Mouse (Mus musculus) spleen, adult 18-20 months (tissue): ENCODE results near the gene Tnfsf13b.

ENCODE experiments used
- DNase-seq, 2 experiments: peaks; one replicate each; pipeline ENCODE4 v3.0.0; 2022; ENCODE audit warnings: mixed read lengths in 2 of 2

The Tnfsf13b gene

DNA sequence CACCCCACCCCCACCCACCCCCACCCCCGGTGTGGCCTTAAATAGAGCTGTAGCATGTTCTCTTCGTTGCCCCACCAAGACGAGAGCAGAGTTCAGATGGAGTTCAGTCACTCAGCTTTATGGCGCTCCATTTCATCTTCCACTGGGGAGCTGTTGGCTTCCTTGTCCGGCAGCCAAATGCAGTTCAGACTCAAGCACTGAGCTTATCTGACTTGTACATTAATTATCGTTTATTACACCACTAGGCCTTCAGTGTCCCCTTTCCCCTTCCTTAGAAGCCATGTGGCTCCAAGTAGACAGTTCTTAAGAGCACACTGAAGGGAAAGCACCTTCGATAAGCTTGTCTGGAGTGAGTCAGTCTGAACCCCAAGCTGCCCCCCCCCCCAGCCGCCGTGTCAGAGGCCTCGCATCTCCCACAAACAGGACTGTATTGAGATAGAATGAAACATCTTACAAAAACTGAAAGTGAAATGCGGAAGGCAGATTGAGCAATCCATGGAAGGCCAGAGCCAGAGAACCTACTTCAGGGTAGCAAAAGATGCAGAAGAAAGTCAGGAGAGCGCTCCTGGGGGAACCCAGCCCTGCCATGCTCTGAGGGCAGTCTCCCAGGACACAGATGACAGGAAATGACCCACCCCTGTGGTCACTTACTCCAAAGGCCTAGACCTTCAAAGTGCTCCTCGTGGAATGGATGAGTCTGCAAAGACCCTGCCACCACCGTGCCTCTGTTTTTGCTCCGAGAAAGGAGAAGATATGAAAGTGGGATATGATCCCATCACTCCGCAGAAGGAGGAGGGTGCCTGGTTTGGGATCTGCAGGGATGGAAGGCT is at the start of gene Tnfsf13b:
TSS of gene Tnfsf13b (plus strand) at position 312 of the 830 bp plus-strand sequence.
- no peak for DNase-seq

DNA sequence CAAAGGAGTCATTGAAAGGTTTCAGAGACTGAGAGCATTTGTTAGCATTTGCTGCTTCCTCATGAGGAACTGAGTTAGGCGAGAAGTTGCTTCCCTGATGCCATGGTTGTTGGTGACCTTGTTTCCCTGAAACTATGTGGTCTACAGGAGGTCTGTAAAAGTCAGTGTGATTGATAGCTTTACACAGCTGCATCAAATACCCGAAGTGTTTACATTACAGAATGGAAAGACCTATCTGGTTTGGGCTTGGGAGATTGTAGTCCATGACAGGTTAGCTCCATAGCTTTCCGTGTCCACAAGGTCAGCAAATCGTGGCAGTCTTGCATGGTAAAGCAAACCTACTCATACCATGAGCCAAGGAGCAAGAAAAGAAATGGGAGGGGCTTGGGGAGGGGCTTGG is 47.9 kb upstream of the Tnfsf13b start:
- DNase-seq = no peak

DNA sequence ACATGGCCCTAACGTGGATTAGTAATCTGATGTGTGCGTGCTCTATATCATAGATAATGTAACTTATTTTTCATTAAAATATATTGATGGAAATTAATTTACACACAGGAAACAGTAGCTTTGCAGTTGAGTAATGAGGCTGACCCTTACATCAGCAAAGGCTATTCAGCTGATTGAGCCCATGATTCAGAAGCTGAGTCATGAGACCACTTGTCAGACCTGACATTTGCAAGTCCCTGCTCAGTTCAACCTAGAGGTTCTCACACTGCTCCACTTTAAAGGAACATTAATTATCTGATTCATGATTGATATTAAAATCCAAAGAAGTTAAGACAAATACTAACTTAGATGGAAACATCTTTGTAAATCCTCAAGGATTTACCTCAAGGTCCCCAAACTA is 46.3 kb upstream of the Tnfsf13b start:
- DNase-seq = no peak

DNA sequence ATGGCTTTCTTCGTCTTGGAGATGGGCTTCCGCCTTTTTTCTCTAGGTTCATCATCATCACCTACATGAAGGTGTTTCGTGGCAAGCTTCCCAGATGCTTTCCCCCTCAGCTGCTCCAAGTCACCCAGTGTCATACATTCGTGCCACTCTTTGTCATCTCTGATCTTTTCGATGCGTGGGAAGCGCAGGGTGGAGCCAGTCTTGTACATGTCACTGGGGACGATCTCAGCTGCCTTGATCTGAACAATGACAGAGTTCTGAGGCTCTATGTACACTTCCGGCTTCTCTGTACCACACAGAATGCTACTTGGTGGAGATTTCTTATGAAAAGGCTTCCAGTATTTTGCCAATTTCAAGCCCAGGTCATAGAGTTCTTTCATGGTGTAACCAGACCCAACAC is 34.4 kb upstream of the Tnfsf13b start:
- no peak for DNase-seq

DNA sequence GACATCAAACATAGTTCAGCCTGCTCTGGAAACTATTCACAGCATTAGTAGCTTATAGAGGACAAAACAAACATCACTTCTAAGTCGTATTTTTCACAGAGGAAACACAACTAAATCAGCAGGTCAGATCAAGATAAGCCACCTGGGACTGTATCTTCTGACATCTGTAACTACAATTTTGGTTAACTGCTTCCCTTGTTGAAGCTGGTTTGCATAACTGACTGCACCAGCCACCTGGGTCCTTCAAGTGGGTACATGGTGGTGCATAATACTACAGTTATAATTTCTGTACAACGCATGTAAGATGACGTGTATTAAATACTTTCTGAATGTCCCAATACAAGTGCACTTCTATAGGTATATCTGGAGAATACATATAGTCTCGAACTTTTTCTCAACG is 31.0 kb upstream of the Tnfsf13b start:
- no peak for DNase-seq

DNA sequence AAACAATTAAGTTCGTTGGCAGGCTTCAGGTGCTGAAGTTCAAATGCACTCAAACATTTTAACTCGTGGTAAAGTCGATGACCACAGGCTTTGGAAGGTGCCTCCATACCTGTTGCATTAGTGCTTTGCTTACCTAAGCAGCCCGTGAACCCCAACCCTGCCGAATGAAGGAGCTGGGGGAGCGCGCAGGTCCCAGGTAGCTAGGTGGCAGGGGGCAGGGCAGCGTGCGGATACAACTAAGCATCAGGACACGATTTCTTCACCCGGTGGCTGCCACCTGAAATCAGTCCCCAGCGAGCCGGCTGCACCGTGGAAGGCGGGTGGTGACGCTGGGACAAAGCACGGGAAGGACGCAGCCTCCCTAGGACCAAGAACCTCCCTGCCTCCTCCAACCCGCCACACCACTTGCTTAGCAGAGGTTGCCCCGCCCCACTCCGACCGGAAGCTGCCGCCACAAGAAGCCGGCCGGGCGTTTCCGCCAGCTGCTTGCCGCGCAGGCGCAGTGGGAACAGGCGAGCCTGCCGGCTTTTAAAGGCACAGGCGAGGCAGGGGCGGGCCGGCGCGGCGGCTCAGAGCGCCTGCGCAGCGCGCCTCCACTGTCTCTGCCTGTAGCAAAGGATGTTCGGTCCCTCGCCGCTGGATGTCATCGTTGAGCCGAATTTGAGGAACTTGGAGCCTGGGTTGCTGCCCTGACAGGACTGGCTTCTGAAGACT is 30.2 kb upstream of the Tnfsf13b start:
- peak; percentile 96 to 98 for DNase-seq

DNA sequence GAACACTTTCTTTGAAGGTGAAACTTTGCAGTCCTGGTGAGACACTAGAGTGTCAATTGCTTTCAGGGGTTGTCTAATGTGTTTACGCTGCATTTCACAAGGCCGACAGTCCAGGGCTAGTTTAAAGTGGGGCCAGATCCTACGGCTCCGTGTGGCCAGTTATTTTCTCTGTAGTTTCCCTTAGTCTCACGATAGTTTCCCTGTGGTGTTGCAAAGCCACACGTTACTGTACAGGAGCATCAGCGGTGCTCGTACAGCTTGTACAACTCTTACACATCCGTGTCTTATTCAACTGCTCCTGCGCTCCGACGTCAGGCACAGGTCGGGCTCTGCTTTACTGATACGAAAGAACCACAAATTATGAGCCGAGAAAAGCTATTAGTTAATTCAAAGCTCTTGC is 29.3 kb upstream of the Tnfsf13b start:
- peak; percentile 8 to 12 for DNase-seq

DNA sequence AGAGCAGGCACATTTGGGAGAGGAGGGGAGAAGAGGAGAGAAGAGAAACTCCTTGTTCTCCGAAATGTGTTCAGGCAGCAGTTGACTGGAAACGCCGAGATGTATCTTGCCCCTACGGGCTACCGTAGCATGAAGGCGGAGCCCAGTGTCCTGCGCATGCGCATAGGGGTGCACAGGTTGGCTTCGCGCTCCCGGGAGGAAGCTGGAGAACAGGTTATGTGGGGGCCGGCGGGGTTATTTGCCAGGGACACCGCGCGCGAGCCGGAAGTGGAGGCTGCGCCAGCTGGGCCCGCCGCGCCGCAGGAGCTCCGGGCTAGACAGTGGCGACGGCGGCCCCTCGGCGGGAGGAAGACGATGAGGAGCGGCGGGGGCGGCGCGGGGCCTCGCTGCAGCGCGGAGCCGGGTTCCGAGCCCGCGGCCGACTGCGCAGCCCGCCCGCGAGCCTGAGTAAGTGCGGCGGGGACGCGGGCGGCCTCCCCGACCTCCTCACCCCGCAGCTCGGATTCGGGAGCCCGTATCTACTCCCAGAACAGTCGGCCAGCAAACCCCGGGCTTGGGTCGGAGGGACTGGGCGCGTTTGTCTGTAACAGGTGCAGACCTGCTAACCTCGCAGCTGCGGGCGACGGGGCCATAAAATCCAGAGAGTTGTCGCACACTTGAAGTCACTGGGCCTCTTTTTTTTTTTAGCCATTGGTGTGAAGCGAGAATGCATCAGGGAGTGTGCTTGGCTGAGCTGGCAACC is 28.5 kb upstream of the Tnfsf13b start, which contains the start of the genes Lig4 and Abhd13:
TSS of gene Lig4 (minus strand) at position 114 of the 742 bp plus-strand sequence.
TSS of gene Abhd13 (plus strand) at position 135 of the 742 bp plus-strand sequence.
- DNase-seq = peak; percentile 95 to 98

DNA sequence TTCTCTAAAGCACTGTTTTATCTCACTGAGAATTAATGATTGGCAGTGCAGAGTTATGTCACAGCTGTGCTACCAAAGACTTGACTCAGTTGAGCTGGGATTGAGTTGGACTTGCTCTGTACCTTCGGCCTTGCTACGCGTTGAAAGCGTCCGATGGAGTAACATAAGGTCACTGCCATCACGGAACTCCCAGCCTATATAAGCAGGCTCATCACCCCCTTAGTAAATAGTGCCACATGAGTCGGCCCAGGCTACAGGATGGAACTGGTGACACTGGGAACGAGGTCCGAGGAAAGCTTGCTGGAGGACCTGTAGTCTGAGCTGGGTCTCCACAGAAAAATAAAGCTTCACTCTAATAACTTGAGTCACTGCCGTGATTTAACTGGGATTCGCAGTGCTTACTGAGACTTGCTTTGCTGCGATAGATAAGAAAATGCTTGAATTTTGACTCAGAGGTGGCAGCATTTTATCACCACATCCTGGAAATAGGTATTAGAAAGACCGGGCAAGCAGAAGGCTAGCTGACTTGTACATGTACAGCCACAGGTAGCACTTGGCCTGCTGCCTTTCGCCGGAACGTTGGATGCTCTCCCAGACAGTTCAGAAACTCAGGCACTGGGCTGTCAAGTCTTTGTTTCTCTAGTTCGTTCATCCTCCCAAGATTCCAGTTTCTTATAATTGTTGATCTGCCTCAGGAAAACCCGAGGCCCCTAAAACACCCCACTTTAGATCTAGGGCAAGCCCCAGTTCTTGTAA is 27.6 kb upstream of the Tnfsf13b start:
- DNase-seq = no peak

DNA sequence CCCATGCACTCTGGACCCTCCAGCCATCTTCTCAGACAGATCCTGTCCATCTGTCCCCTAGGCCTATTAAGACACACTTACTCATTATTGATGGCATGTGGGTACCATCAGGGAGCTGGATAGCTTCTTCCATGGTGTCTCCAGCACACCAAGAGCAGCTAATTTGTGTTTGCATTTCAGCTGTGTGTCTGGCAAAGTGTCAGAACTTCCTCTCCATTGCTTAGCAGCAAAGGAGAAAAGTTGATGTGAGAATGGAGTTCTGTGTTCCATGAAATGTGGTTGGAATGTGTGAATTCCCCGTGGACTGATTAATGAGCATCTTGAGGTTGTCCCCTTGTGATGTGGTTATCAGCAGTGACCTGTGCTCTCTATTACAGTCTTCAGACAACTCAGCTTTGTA is 26.5 kb upstream of the Tnfsf13b start:
- DNase-seq = no peak

DNA sequence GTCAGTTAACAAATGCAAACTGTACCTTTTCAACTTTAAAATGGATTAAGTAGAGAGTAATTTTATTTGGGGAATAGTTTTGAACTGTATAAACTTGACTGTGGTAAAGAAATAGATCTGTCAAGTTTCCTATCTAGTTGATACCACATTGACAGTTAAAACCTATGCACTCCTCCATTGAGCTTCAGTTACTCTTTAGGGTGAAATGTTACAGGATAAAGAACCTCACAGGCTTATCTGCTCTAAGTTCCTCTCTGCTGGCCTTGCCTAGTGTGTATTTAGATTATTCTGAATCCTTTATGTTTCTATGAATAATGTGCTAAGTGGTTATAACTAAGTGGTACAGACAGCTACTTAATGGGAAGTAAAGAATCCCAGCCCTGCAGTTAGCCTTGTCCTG is 26.1 kb upstream of the Tnfsf13b start:
- DNase-seq = no peak

DNA sequence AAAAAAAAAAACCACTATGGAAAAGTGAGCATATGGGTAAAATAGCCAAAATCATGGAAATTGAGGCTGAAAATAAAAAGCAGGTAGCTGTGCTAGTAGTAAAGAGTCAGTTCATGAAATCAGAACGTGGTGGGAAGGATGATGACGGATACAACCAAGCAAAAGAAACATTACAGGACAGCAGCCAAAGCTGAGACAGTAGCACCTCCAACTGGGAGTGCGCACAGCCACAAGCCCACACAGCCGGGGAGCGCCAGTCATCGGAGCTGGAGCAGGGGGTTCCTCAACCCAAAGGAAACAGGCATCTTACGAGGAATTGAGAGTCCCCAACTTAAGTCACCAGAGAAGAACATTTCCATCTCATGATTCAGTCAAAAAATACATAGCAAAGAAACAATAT is 2.2 kb upstream of the Tnfsf13b start:
- no peak for DNase-seq

DNA sequence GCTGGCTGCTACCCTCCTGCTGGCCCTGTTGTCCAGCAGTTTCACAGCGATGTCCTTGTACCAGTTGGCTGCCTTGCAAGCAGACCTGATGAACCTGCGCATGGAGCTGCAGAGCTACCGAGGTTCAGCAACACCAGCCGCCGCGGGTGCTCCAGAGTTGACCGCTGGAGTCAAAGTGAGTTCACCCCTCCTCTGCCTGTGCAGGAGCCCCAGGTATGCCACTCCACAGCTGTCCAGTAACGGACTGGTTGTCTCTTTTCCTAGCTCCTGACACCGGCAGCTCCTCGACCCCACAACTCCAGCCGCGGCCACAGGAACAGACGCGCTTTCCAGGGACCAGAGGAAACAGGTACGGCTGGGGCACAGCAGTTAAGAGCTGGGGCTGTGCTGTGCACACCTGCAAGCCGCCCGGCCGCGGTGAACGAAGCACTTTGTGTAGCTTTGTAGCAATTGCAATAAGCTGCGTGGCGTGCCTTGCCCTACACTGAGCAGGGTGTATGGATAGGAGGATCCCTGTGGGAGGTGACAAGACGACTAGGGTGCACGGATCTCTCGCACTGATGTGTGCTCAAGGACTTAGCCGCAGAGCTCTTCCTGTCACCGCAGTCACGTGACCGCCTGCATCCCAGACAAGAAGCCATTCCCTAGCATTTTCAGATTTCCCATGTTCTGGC is 856 bp downstream of the Tnfsf13b start:
- DNase-seq = no peak

DNA sequence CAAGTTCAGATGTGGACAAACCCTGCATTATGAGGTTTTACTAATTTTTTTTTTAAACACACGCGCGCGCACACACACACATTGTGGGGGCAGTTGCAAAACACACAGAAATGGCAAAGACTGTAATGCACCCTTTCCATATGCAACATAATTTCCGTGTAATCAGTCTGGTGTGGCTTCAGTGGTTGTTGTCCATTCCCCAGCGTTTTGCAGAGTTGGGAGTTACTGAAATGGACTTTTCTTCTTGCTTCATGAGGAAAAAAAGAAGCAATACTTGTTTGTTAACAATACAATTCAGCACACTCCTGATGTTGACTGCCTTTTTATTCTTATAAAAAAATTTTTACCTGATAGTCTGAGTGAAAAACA is 1.4 kb downstream of the Tnfsf13b start:
- DNase-seq = no peak

DNA sequence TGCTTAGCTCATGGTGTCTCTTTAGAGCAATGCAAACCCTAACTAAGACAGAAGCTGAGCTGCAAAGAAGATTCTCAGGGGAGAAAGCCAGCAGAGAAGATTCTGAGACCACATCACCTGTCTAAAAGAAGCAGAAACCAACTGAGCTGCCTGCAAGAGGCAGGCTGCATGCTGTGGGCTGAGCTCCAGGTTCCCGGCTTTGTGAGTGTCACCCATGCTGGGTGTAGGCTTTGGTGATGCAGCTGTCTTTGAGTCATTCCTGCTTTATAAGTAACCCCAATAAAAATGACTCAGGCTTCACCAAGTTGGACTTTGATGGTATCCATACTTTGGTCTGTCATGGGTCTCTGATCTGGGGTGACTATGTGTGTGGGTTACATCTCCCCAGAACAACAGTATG is 10.0 kb downstream of the Tnfsf13b start:
- DNase-seq = no peak

DNA sequence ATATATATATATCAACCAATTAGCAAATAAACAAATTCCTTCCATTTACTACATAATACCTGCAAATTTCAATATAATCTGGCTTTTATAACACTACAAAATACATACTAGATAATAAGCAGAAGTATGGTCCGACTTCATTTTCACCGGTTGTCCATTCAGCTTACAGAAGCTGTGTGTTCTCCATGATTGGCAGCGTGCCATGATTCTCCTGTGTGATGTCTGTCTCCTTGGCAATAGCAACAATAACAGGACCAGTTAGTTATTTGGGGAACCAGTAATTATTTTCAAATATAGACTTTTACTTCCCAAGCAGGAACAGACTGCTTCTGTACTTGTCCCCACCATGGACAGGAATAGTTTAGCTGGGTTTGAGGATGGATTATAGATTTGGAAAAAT is 11.0 kb downstream of the Tnfsf13b start:
- no peak for DNase-seq

DNA sequence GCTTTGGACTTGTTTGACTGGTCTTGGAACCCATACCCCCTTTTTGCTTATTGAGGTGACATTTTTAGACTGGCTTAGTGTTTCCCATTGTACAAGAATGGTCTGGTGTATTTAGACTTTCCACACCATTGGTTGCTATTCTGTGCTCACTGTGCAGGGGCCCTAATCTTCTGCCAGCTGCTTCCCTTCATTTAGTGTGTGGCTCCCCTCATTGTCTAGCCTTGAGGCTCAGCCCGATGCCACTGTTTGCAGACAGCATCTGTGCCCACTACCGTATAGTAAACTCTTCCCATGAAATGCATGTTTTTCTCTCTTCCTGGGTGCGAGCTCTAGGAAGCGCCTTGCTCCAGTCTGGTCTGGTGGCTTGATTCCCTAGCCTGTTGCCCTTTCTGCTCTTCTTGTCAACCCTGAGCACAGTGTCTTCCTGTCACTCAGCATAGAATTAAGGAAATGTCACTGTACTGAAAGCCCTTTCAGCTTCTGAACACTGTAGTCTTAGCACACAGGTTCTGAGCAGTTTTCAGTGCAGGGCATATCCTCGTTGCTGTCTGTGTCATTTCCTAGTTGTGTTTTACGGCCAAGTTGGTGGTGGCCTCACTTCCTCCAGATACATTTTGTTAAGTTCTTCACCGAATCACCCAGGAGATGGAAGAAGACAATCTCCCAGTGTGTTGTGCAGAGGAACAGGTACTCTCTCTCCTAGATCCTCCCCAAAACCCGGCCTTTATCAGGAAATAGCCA is 24.2 kb downstream of the Tnfsf13b start:
- DNase-seq = no peak

DNA sequence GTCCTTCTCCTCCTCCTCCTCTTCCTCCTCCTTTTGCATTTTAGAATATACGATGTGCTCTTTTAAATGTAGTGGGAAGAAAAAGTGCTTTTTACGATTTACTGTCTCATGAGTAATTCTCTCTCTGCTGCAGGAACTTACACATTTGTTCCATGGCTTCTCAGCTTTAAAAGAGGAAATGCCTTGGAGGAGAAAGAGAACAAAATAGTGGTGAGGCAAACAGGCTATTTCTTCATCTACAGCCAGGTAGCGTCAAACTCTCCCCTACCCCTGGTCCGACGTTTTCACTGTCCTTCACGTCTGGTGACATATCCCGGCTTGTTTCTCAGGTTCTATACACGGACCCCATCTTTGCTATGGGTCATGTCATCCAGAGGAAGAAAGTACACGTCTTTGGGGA is 24.9 kb downstream of the Tnfsf13b start:
- DNase-seq = no peak

DNA sequence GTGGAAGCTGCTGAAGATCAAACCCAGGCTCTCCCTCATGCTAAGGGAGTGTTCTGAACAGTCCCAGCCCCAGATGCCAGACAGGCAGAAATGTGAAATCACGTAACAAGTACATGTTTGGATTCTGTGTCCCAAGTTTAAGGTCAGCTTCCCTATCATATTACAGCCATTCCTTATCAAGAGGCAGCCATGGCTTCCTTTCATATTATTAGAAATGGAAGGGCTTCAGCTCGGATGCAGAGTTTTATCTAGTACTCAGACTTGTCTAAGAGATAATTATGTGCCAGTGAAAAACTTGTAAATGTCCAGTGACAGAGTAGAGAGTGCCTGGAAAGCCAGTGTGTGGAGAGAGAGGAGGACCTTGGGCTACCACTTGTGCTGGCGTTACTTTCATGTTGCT is 34.6 kb downstream of the Tnfsf13b start:
- DNase-seq = no peak

DNA sequence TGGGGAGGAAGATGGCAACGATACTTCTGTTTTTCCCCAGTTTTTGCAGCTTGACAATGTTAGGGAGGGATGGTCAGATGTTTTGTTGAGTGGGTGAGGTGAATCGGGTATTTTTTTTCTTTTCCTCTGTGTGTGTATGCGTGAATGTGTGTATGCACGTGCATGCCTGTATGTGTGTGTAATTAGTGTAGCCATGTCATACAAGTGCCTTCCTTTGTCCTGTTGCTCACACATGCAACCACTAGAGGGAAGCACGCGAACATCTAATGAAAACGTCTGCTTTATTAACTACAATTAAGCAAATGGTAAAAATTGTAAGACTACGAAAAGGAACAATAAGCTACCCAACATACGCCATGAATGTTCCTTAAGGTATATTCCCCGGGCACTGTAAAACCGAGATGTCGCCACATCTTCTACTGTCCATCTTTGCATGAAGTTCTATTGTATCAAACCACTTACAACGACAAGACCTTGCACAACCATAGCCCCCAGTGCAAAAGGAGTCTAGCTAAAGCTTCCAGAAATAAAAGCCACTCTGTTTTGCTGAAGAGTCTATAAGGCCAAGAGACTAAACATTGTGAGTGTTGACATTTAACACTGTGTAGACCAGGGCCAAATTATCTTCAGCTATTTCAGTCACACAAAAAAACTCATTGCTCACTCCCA is 37.7 kb downstream of the Tnfsf13b start:
- no peak for DNase-seq

DNA sequence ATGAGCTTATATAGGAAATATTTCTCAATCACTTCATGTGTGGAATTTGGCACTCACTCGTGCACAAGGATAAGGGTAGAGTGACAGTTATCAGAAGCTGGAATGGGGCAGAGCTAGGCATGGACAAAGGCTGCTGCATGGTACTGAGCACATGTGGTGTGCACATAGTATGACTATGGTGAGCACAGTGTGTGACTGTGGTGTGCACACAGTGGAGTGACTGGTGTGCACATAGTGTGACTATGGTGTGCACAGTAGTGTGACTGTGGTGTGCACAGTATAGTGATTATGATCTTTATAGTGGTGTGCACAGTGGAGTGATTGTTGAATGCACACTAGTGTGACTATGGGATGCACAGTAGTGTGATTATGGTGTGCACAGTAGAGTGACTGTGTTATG is 39.5 kb downstream of the Tnfsf13b start:
- DNase-seq = no peak
